Mouse (Mus musculus) liver, embryonic 12.5 days (tissue): ENCODE results near the gene Mpped2. TPM values are rescaled to one million over a fixed set of nuclear protein-coding genes. Genes with fewer than 3 reads are reported as not detected.

ENCODE experiments used
- ATAC-seq: fragments of 200-750 bp; cut with Nextera tagmentation; 2 replicates; pipeline ENCODE4 v1.8.0; 2017; ENCODE audit warnings: moderate number of reproducible peaks, mild to moderate bottlenecking, moderate library complexity
- H3K27ac ChIP-seq: fragments of 300-500 bp; sonication (generic); 2 replicates; pipeline ENCODE4 v1.5.1; 2016; ENCODE audit warnings: mild to moderate bottlenecking
- H3K27me3 ChIP-seq: fragments of 300-500 bp; sonication (generic); replicated peaks from 2 replicates; pipeline ENCODE4 v1.6.1; 2016; ENCODE audit warnings: mild to moderate bottlenecking, moderate library complexity
- H3K36me3 ChIP-seq: fragments of 300-500 bp; sonication (generic); 2 replicates; pipeline ENCODE4 v1.6.1; 2016; ENCODE audit warnings: mild to moderate bottlenecking, moderate library complexity
- H3K4me1 ChIP-seq: fragments of 300-500 bp; sonication (generic); 2 replicates; pipeline ENCODE4 v1.6.1; 2016
- H3K4me2 ChIP-seq: fragments of 300-500 bp; sonication (generic); 2 replicates; pipeline ENCODE4 v1.6.1; 2016; ENCODE audit warnings: mild to moderate bottlenecking, moderate library complexity
- H3K4me3 ChIP-seq: fragments of 300-500 bp; sonication (generic); 2 replicates; pipeline ENCODE4 v1.5.1; 2016; ENCODE audit warnings: mild to moderate bottlenecking, moderate library complexity
- H3K9ac ChIP-seq: fragments of 300-500 bp; sonication (generic); 2 replicates; pipeline ENCODE4 v1.6.1; 2016; ENCODE audit warnings: mild to moderate bottlenecking, moderate library complexity
- H3K9me3 ChIP-seq: fragments of 300-500 bp; sonication (generic); replicated peaks from 2 replicates; pipeline ENCODE4 v1.6.1; 2016; ENCODE audit warnings: mild to moderate bottlenecking, moderate library complexity
- WGBS: fragments of 180-500 bp; shearing (Covaris S2); methylation state at CpG from one replicate; pipeline ENCODE4 v1.1.7; 2016; ENCODE audit not compliant: insufficient replicate concordance; 5-methylcytosine and 5-hydroxymethylcytosine counted together
- polyA plus RNA-seq: library from polyadenylated mRNA; unstranded; fragments of >200 nt; fragmentation: Nextera tagmentation; extraction: Ambion mirVana; gene quantifications from 2 replicates; pipeline ENCODE4 v1.2.1, GENCODE M21; 2016

Mpped2 gene
- polyA plus RNA-seq, 1 experiment from 2014 or later, result 5.3 TPM

GRCm38 (mm10) chr2:106683185-106683831 lies 9.8 kb upstream of the Mpped2 start:
- H3K9ac ChIP-seq, result no peak overlapping the region
- H3K36me3 ChIP-seq, result no peaks in the 10 kb centered on the region
- H3K4me1 ChIP-seq, result no peaks in the 10 kb centered on the region
- H3K27me3 ChIP-seq, result no peaks in the 10 kb centered on the region
- no peak overlapping the region for H3K4me2 ChIP-seq
- no peak for ATAC-seq
- no peak overlapping the region for H3K4me3 ChIP-seq
- H3K9me3 ChIP-seq, result no peaks in the 10 kb centered on the region
- H3K27ac ChIP-seq, result no peak overlapping the region
- 54% methylated on average over 9 of the region's 9 CpGs for WGBS

- Histone ChIP-seq H3K4me1 (no peaks in the 10 kb centered on the region), H3K27me3 (no peaks in the 10 kb centered on the region), H3K27ac (no peak overlapping the region), H3K9me3 (no peaks in the 10 kb centered on the region), H3K4me2 (no peak overlapping the region), H3K9ac (no peak overlapping the region), H3K4me3 (no peak overlapping the region), H3K36me3 (no peaks in the 10 kb centered on the region)
- 66% methylated on average over 4 of the region's 4 CpGs for WGBS
- ATAC-seq, result no peak
Observed at GRCm38 (mm10) chr2:106683832-106684231, 9.2 kb upstream of the Mpped2 start.

DNA sequence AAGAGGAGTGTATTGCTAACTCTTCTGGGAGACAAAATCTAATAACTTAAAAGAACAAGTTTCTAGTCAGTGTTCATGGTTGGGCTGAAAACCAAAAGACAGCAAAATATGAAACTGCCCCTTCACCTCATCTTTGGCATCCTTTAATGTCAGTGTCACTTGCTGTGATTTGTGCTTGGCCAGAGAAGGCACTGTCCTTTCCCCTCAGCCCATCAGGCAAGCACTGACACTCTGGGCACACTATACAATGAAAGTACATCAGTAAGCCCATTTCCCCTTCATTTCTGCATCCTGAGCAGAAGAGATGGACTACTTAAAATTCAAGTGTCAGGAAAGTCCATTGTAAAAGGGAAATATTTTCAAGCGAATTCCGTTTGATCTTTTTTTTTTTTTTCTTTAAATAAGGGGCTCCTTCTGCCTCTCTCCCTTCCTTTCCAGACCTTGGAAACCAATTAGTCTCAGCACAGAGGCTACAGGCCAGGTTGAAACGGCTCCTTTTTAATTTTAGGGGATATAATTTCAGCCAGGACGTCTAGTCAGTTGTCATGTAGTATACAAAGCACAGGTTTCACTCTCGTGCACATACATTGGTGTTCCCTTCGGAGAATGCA lies 1.2 kb upstream of the Mpped2 start:
- no peak overlapping the region for H3K27ac ChIP-seq
- peaks cover 17% of the 10 kb centered on the region; the same call in 1 of the 2 replicates for H3K4me1 ChIP-seq
- H3K27me3 ChIP-seq, result peaks cover 55% of the 10 kb centered on the region
- H3K36me3 ChIP-seq, result no peaks in the 10 kb centered on the region
- no peak overlapping the region for H3K4me3 ChIP-seq
- no peak overlapping the region for H3K9ac ChIP-seq
- ATAC-seq, result no peak
- 19% methylated on average over 6 of the region's 6 CpGs for WGBS
- H3K4me2 ChIP-seq, result no peak overlapping the region
- no peaks in the 10 kb centered on the region for H3K9me3 ChIP-seq

- Histone ChIP-seq H3K4me1 (peaks cover 17% of the 10 kb centered on the region; the same call in 1 of the 2 replicates), H3K9me3 (no peaks in the 10 kb centered on the region), H3K27me3 (peaks cover 60% of the 10 kb centered on the region), H3K4me2 (peak overlapping the region; percentile 87), H3K9ac (no peak overlapping the region), H3K4me3 (peak overlapping the region; percentile 64; the same call in 1 of the 2 replicates), H3K36me3 (no peaks in the 10 kb centered on the region), H3K27ac (no peak overlapping the region)
- ATAC-seq, result no peak
- 8% methylated on average over 14 of the region's 14 CpGs for WGBS
Observed at GRCm38 (mm10) chr2:106692405-106692782, 675 bp upstream of the Mpped2 start.

- Histone ChIP-seq H3K4me3 (peak overlapping the region; percentile 64), H3K27ac (peak overlapping the region; percentile 68), H3K4me1 (peaks cover 17% of the 10 kb centered on the region; the same call in 1 of the 2 replicates), H3K27me3 (peaks cover 69% of the 10 kb centered on the region), H3K36me3 (no peaks in the 10 kb centered on the region), H3K9me3 (no peaks in the 10 kb centered on the region), H3K9ac (peak overlapping the region; percentile 67), H3K4me2 (peak overlapping the region; percentile 87)
- WGBS, result under 1% methylated on average over 62 of the region's 91 CpGs
- ATAC-seq, result peak; percentile 73
Observed at GRCm38 (mm10) chr2:106693702-106694566, 865 bp downstream of the Mpped2 start.

- peak overlapping the region; percentile 64 for H3K4me3 ChIP-seq
- WGBS, result under 1% methylated on average over 10 of the region's 10 CpGs
- H3K9me3 ChIP-seq, result no peaks in the 10 kb centered on the region
- H3K36me3 ChIP-seq, result no peaks in the 10 kb centered on the region
- peak overlapping the region; percentile 87 for H3K4me2 ChIP-seq
- peaks cover 69% of the 10 kb centered on the region for H3K27me3 ChIP-seq
- peaks cover 17% of the 10 kb centered on the region; the same call in 1 of the 2 replicates for H3K4me1 ChIP-seq
- H3K27ac ChIP-seq, result peak overlapping the region; percentile 68; the same call in 1 of the 2 replicates
- H3K9ac ChIP-seq, result peak overlapping the region; percentile 67; the same call in 1 of the 2 replicates
- ATAC-seq, result no peak
Observed at GRCm38 (mm10) chr2:106694567-106694885, 1.5 kb downstream of the Mpped2 start.

GRCm38 (mm10) chr2:106694886-106695733 lies 2.0 kb downstream of the Mpped2 start:
- under 1% methylated on average over 41 of the region's 41 CpGs for WGBS
- H3K9ac ChIP-seq, result 0 out of 2 replicates have a peak overlapping the region, but pooled peaks have one; percentile 31
- H3K4me1 ChIP-seq, result peaks cover 17% of the 10 kb centered on the region; the same call in 1 of the 2 replicates
- ATAC-seq, result peak; percentile 44; the same call in 1 of the 2 replicates
- H3K4me2 ChIP-seq, result peak overlapping the region; percentile 87
- no peaks in the 10 kb centered on the region for H3K9me3 ChIP-seq
- no peak overlapping the region for H3K27ac ChIP-seq
- peaks cover 69% of the 10 kb centered on the region for H3K27me3 ChIP-seq
- H3K36me3 ChIP-seq, result no peaks in the 10 kb centered on the region
- H3K4me3 ChIP-seq, result peak overlapping the region; percentile 64

DNA sequence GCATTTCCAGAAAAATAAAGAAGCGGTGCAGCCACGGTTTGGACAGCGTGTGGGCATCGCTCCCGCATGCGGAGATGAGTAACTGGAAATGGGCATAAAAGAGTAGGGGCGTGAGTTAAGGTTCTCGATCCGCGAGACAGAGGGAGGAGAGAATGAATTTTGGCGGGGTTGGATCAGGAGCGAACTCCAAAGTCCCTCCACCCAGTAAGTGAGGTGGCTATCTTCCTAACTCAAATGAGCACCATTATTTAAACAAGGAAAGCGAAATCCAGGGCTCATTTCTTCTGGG lies 2.6 kb downstream of the Mpped2 start:
- H3K4me3 ChIP-seq, result peak overlapping the region; percentile 64
- ATAC-seq, result no peak
- WGBS, result under 1% methylated on average over 13 of the region's 13 CpGs
- H3K4me2 ChIP-seq, result peak overlapping the region; percentile 87
- H3K27me3 ChIP-seq, result peaks cover 69% of the 10 kb centered on the region
- H3K9ac ChIP-seq, result no peak overlapping the region
- H3K4me1 ChIP-seq, result peaks cover 17% of the 10 kb centered on the region; the same call in 1 of the 2 replicates
- H3K36me3 ChIP-seq, result no peaks in the 10 kb centered on the region
- no peaks in the 10 kb centered on the region for H3K9me3 ChIP-seq
- H3K27ac ChIP-seq, result no peak overlapping the region

DNA sequence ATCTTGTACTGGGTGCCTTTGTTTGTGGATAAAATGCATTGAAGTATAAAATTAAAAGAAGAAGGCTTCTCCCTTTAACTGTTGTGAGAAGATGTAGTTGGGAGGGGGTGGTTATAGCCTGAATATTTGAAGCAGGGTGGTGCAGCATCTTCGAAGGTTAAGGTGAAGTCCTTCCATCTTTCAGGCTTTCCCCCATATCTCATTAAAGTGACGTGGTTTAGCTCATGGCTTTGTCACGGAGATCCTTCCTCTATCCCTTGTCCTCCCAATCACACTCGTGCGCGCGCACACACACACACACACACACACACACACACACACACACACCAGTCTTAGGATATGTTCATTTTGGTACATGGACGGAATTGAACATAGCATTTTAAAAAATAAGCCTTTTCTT lies 3.3 kb downstream of the Mpped2 start:
- no peaks in the 10 kb centered on the region for H3K36me3 ChIP-seq
- peaks cover 17% of the 10 kb centered on the region; the same call in 1 of the 2 replicates for H3K4me1 ChIP-seq
- H3K9ac ChIP-seq, result no peak overlapping the region
- WGBS, result 53% methylated on average over 8 of the region's 8 CpGs
- peaks cover 69% of the 10 kb centered on the region for H3K27me3 ChIP-seq
- H3K9me3 ChIP-seq, result no peaks in the 10 kb centered on the region
- no peak for ATAC-seq
- H3K27ac ChIP-seq, result no peak overlapping the region
- no peak overlapping the region for H3K4me2 ChIP-seq
- no peak overlapping the region for H3K4me3 ChIP-seq

DNA sequence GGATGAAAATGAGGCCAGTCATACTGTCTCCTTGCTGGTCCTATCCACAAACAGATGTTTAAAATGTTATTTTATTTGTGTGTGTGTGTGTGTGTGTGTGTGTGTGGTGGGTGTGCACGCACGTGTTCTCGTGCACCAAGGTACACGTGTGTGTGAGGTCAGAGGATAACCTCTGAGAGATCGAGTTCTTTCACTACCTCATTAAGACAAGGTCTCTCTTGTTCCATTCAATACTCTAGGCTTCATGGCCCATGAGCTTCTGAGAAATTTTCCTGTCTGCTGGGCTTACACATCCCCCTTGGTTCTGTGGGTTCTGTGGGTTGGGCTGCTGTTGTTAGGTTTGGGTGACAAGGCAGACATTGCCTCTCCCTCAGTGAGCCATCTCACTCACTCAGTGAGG lies 12.6 kb downstream of the Mpped2 start:
- no peak overlapping the region for H3K4me3 ChIP-seq
- H3K9ac ChIP-seq, result no peak overlapping the region
- 74% methylated on average over 5 of the region's 5 CpGs for WGBS
- no peaks in the 10 kb centered on the region for H3K9me3 ChIP-seq
- no peaks in the 10 kb centered on the region for H3K36me3 ChIP-seq
- H3K4me1 ChIP-seq, result no peaks in the 10 kb centered on the region
- H3K4me2 ChIP-seq, result no peak overlapping the region
- no peaks in the 10 kb centered on the region for H3K27me3 ChIP-seq
- no peak for ATAC-seq
- no peak overlapping the region for H3K27ac ChIP-seq

- Histone ChIP-seq H3K4me3 (no peak overlapping the region), H3K9ac (no peak overlapping the region)
- 69% methylated on average over 2 of the region's 2 CpGs for WGBS
Observed at GRCm38 (mm10) chr2:106707136-106707535, 14.1 kb downstream of the Mpped2 start.

More at GRCm38 (mm10) chr2:106707136-106707535, 14.1 kb downstream of the Mpped2 start:
- H3K27me3 ChIP-seq, result no peaks in the 10 kb centered on the region
- no peak for ATAC-seq
- peaks cover 8% of the 10 kb centered on the region; the same call in 1 of the 2 replicates for H3K4me1 ChIP-seq
- H3K4me2 ChIP-seq, result no peak overlapping the region
- no peak overlapping the region for H3K27ac ChIP-seq
- no peaks in the 10 kb centered on the region for H3K9me3 ChIP-seq
- H3K36me3 ChIP-seq, result no peaks in the 10 kb centered on the region
